Mouse (Mus musculus) embryonic facial prominence, embryonic 14.5 days (tissue): ENCODE measurements at regions not wholly inside any gene's neighbourhood (a gene's known extent, or its start where the extent isn't known, plus 50 kb on each side); places are given as distances from the start of the nearest gene placed in this dataset.
A peak's percentile ranks its signal among the peaks of the same experiment; 100 is the strongest.
"Not testable (repeated sequence)": the region's sequence is repeated elsewhere in the genome, so short reads cannot be mapped to it uniquely, and the experiment has no call there.

Source experiments
- ATAC-seq: fragments of 200-750 bp; cut with Nextera tagmentation; 2 replicates; pipeline ENCODE4 v1.8.0; 2017; ENCODE audit warnings: low read depth, moderate number of reproducible peaks, moderate TSS enrichment
- DNase-seq: peaks from one replicate; pipeline ENCODE4 v3.0.0-alpha.2; 2015; ENCODE audit warnings: low spot score
- H3K27ac ChIP-seq: fragments of 300-500 bp; sonication (generic); replicated peaks from 2 replicates; pipeline ENCODE4 v1.5.1; 2014; ENCODE audit warnings: low read depth, mild to moderate bottlenecking, low read length, moderate library complexity
- H3K27me3 ChIP-seq: fragments of 300-500 bp; sonication (generic); replicated peaks from 2 replicates; pipeline ENCODE4 v1.6.1; 2014; ENCODE audit warnings: low read length; ENCODE audit not compliant: control insufficient read depth, insufficient read depth
- H3K36me3 ChIP-seq: fragments of 300-500 bp; sonication (generic); 2 replicates; pipeline ENCODE4 v1.6.1; 2014; ENCODE audit warnings: low read length, mixed read lengths; ENCODE audit not compliant: control insufficient read depth, insufficient read depth
- H3K4me1 ChIP-seq: fragments of 300-500 bp; sonication (generic); 2 replicates; pipeline ENCODE4 v1.6.1; 2014; ENCODE audit warnings: antibody characterized with exemption, low read length; ENCODE audit not compliant: control insufficient read depth, insufficient read depth
- H3K4me2 ChIP-seq: fragments of 300-500 bp; sonication (generic); 2 replicates; pipeline ENCODE4 v1.6.1; 2014; ENCODE audit warnings: low read depth, mild to moderate bottlenecking, low read length, moderate library complexity, mixed read lengths
- H3K4me3 ChIP-seq: fragments of 300-500 bp; sonication (generic); 2 replicates; pipeline ENCODE4 v1.5.1; 2014; ENCODE audit warnings: low read depth, mild to moderate bottlenecking, low read length
- H3K9ac ChIP-seq: fragments of 300-500 bp; sonication (generic); 2 replicates; pipeline ENCODE4 v1.6.1; 2014; ENCODE audit warnings: low read depth, mild to moderate bottlenecking, low read length, moderate library complexity, mixed read lengths
- H3K9me3 ChIP-seq: fragments of 300-500 bp; sonication (generic); 2 replicates; pipeline ENCODE4 v1.6.1; 2016; ENCODE audit warnings: low read length; ENCODE audit not compliant: control insufficient read depth
- WGBS: fragments of 180-500 bp; shearing (Covaris S2); extraction: QIAGEN DNeasy Blood & Tissue Kit; methylation state at CpG from one replicate; pipeline ENCODE4 v1.1.7; 2014; 5-methylcytosine and 5-hydroxymethylcytosine counted together

DNA sequence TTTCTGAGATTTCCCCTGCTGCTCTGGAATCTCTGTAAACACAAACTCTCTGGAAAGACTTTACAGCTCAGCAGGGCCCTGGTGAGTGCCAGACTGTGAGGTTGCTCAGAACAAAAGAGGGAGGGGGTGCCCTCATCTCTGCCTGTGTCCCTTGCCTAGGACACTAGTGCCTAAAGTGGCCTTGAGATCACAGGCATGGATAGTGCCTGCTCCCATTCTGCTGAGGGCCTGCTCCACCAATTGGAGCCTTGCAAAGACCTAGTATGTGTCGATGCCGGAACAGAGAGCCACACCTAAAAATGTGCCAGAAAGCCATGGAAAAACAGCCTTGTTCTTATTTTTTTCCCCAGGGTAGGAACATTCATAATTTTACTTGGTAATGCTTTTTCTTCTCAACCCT lies 157.7 kb upstream of the Ddhd1 start:
- no peak overlapping the region for H3K4me3 ChIP-seq
- no peak overlapping the region for H3K27ac ChIP-seq
- H3K9me3 ChIP-seq: no peaks in the 10 kb centered on the region
- no peaks in the 10 kb centered on the region for H3K36me3 ChIP-seq
- no peak overlapping the region for H3K9ac ChIP-seq
- ATAC-seq: no peak
- no peaks in the 10 kb centered on the region for H3K27me3 ChIP-seq
- no peaks in the 10 kb centered on the region for H3K4me1 ChIP-seq
- 72% methylated on average over 2 of the region's 2 CpGs for WGBS
- no peak overlapping the region for H3K4me2 ChIP-seq
- no peak for DNase-seq

- not testable (repeated sequence) for H3K27me3 ChIP-seq, H3K9ac ChIP-seq, H3K36me3 ChIP-seq, H3K4me2 ChIP-seq, DNase-seq, H3K9me3 ChIP-seq, ATAC-seq, H3K4me3 ChIP-seq, H3K4me1 ChIP-seq, H3K27ac ChIP-seq
- WGBS: 88% methylated on average over 17 of the region's 17 CpGs
Observed at GRCm38 (mm10) chr14:45816611-45817010, 158.7 kb upstream of the Ddhd1 start.

GRCm38 (mm10) chr14:45817756-45818155 lies 159.8 kb upstream of the Ddhd1 start:
- Histone ChIP-seq H3K36me3 (no peaks in the 10 kb centered on the region), H3K4me3 (no peak overlapping the region), H3K9ac (no peak overlapping the region), H3K27ac (no peak overlapping the region), H3K4me2 (no peak overlapping the region), H3K27me3 (no peaks in the 10 kb centered on the region), H3K9me3 (no peaks in the 10 kb centered on the region), H3K4me1 (no peaks in the 10 kb centered on the region)
- ATAC-seq (no peak), DNase-seq (no peak)
- 88% methylated on average over 3 of the region's 3 CpGs for WGBS

- H3K36me3 ChIP-seq: no peaks in the 10 kb centered on the region
- H3K4me3 ChIP-seq: no peak overlapping the region
- H3K4me2 ChIP-seq: no peak overlapping the region
- no peaks in the 10 kb centered on the region for H3K27me3 ChIP-seq
- H3K27ac ChIP-seq: no peak overlapping the region
- WGBS: 85% methylated on average over 2 of the region's 2 CpGs
- DNase-seq (no peak), ATAC-seq (no peak)
- no peaks in the 10 kb centered on the region for H3K9me3 ChIP-seq
- H3K4me1 ChIP-seq: no peaks in the 10 kb centered on the region
- no peak overlapping the region for H3K9ac ChIP-seq
Observed at GRCm38 (mm10) chr14:45824601-45825000, 166.7 kb upstream of the Ddhd1 start.

DNA sequence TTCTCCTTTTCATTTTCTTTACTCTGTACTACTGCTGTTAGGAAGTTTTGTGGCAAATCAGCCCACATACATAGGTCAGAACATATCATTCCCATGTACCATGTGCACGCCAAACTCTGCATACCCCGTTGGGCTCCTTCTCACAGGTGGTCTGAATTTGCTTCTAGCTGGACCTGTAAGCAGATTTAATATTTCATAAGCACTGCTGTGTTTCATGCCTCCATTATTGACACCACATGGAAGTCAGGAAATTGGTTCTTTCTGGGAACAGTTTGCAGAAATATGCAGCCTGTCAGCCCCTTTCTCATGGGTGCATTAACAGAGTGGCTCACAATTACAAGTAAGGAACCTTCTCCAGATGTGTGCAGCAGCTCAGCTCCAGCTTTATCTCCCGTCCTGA lies 168.1 kb upstream of the Ddhd1 start:
- H3K4me3 ChIP-seq: no peak overlapping the region
- H3K36me3 ChIP-seq: no peaks in the 10 kb centered on the region
- 0 out of 2 replicates have a peak overlapping the region, but pooled peaks have one; percentile 25 for H3K27ac ChIP-seq
- H3K27me3 ChIP-seq: no peaks in the 10 kb centered on the region
- no peaks in the 10 kb centered on the region for H3K4me1 ChIP-seq
- 33% methylated on average over 3 of the region's 3 CpGs for WGBS
- no peaks in the 10 kb centered on the region for H3K9me3 ChIP-seq
- H3K9ac ChIP-seq: no peak overlapping the region
- ATAC-seq (peak; percentile 70), DNase-seq (peak; percentile 86)
- H3K4me2 ChIP-seq: no peak overlapping the region

DNA sequence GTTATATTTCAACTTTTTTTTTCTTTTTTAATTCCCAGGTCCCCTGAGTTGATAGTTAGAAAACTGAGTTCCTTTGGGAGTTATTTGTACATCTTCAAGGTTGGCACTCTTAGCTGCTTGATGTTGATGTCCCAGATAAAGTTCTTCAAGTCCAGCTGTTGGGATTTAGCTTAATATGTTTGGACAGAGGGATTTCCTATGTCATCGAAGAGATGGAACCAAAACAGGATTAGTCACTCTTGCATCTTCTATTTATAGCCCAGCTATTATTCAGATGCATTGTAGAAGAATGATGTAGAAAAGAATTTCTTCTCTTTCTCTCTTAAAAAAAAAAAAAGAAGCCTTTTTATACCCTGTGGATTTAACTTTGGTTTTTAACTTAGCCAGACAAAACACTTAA lies 169.2 kb upstream of the Ddhd1 start:
- Histone ChIP-seq H3K27me3 (no peaks in the 10 kb centered on the region), H3K27ac (no peak overlapping the region), H3K9me3 (no peaks in the 10 kb centered on the region), H3K4me1 (no peaks in the 10 kb centered on the region), H3K36me3 (no peaks in the 10 kb centered on the region), H3K4me2 (no peak overlapping the region), H3K9ac (no peak overlapping the region), H3K4me3 (no peak overlapping the region)
- ATAC-seq (no peak), DNase-seq (no peak)
- 46% methylated on average over 1 of the region's 1 CpGs for WGBS

DNA sequence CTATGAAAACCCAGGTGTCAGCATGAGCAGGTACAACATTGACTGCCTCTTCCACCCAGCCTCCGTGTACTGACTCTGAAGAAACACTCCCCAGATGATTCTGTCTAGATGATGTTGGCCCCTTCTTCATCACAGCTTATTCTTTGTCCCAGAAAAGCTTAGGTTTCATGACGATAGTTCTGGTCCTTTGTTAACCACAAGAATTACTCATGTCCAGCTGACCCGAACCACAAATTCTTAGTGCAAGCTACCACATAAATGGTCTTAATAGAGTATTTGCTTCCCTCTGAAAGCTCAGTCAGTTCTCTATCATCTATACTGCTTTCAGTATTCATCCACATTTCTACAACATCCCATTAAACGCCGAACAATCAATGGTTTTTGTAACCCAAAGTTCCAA lies 172.5 kb upstream of the Ddhd1 start:
- H3K4me1 ChIP-seq: no peaks in the 10 kb centered on the region
- H3K4me3 ChIP-seq: no peak overlapping the region
- no peaks in the 10 kb centered on the region for H3K27me3 ChIP-seq
- no peak overlapping the region for H3K4me2 ChIP-seq
- ATAC-seq (no peak), DNase-seq (no peak)
- no peak overlapping the region for H3K9ac ChIP-seq
- WGBS: 85% methylated on average over 5 of the region's 5 CpGs
- no peaks in the 10 kb centered on the region for H3K9me3 ChIP-seq
- H3K27ac ChIP-seq: no peak overlapping the region
- no peaks in the 10 kb centered on the region for H3K36me3 ChIP-seq

DNA sequence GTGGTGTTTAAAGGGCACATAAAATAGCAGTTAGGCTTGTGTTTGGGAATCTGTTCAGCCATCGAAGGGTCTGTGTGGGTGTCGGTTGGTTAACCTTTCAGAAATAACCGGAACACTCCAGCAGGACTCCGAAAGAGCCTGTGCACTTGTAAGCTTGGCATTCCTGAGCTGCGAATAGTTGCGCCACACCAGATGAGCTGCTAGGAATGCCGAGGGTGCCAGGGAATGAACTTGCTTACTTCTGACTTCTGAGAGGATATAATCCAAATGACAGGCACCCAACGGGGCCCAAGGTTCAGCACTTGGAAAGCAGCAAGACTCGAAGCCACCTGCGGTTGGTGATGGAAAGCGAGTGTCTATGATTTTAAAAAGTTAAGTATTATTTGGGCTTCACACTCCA lies 179.1 kb upstream of the Ddhd1 start:
- Histone ChIP-seq H3K27me3 (no peaks in the 10 kb centered on the region), H3K4me3 (no peak overlapping the region), H3K9me3 (no peaks in the 10 kb centered on the region), H3K4me2 (no peak overlapping the region), H3K27ac (no peak overlapping the region), H3K4me1 (no peaks in the 10 kb centered on the region), H3K36me3 (no peaks in the 10 kb centered on the region), H3K9ac (no peak overlapping the region)
- ATAC-seq (no peak), DNase-seq (no peak)
- 73% methylated on average over 11 of the region's 11 CpGs for WGBS

DNA sequence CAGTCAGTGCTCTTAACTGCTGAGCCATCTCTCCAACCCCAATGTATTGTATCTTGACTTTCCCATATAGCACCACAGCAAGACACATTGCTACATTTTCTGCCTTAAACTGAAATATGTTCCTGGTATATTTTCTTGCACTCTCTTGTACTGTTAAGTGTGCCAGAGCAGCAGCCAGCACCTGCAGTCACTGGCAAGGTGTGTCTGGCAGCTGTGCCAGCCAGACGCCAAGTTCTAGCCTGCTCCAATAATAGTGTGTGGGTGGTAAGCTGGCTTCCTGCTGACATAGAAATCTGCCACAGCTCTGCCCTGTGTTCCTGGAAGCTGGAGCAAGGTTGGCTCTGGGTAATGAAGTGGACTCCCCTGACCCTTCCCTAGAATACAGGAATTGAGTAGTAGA lies 185.9 kb upstream of the Ddhd1 start:
- H3K27ac ChIP-seq: no peak overlapping the region
- no peaks in the 10 kb centered on the region for H3K36me3 ChIP-seq
- H3K4me2 ChIP-seq: no peak overlapping the region
- ATAC-seq: no peak
- H3K9me3 ChIP-seq: no peaks in the 10 kb centered on the region
- H3K4me1 ChIP-seq: no peaks in the 10 kb centered on the region
- H3K9ac ChIP-seq: no peak overlapping the region
- DNase-seq: no peak
- WGBS: 70% methylated on average over 1 of the region's 1 CpGs
- no peaks in the 10 kb centered on the region for H3K27me3 ChIP-seq
- H3K4me3 ChIP-seq: no peak overlapping the region
